Mouse (Mus musculus) cerebellum, adult 2 months (tissue): Measurements from ENCODE around the gene Gab2.

Experiments
- CTCF ChIP-seq: fragments of 200-500 bp; IDR thresholded peaks from 2 replicates; pipeline ENCODE4 v1.5.1; 2011; ENCODE audit warnings: low read depth, mild to moderate bottlenecking, control low read depth, low read length, moderate library complexity, borderline replicate concordance; ENCODE audit not compliant: insufficient read depth
- POLR2A ChIP-seq: fragments of 200-500 bp; IDR thresholded peaks from 2 replicates; pipeline ENCODE4 v1.6.1; 2011; ENCODE audit warnings: low read length, control low read depth, borderline replicate concordance; ENCODE audit not compliant: insufficient read depth

GRCm38 (mm10) chr7:97080621-97081241 lies 655 bp upstream of the Gab2 start:
- TF ChIP-seq CTCF (no peak), POLR2A (no peak)
